Mouse (Mus musculus): ENCODE results near the gene Spata1.

The Spata1 gene

GRCm38 (mm10) chr3:146418901-146419300 lies 80.7 kb downstream of the Spata1 start:
- no peak for DNase-seq (ENCODE audit: low spot score)

GRCm38 (mm10) chr3:146417873-146418272 lies 81.7 kb downstream of the Spata1 start:
- DNase-seq (ENCODE audit: low spot score) = no peak

- DNase-seq (ENCODE audit: low spot score) = no peak
Observed at GRCm38 (mm10) chr3:146414555-146414954, 85.0 kb downstream of the Spata1 start.

DNA sequence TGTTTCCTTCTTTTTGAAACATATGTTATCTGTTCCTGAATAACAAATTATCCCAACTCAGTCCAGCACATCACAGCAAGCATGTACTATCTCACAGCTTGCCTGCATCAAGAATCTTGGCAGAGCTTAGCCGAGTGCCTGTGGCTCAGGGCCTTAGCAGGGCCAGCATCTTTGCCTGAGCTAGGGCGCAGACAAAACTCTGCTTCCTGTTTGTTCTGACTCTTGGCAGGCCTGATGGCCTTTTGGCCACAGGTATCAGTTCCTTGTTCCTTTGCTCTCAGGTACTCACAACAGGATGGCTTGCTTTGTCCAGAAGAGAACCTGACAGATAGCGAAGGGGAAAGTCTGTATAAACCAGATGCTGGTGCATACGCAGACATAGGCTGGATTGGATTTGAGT lies 85.6 kb downstream of the Spata1 start:
- DNase-seq (ENCODE audit: low spot score) = no peak

DNA sequence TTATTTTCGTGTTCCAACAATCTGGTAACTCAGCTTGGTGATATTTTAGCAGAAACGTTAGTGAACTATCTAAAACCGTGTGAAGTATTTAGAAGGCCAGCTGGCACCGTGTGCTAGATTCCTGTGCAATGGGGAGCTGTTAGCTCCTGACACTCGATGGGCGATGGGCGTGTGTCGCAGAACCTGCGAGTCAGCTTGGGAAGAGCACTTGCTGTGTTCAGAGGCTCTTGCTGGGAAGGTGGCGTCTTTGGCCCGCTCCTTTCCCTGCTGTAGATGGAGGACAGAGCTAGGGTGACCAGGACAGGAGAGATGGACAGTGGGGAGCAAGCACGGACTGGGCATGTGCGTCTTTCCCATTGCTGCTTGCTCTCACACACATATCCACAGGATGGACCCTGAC lies 86.5 kb downstream of the Spata1 start:
- DNase-seq (ENCODE audit: low spot score) = no peak

GRCm38 (mm10) chr3:146412480-146412879 lies 87.1 kb downstream of the Spata1 start:
- no peak for DNase-seq (ENCODE audit: low spot score)

- no peak for DNase-seq (ENCODE audit: low spot score)
Observed at GRCm38 (mm10) chr3:146412008-146412407, 87.5 kb downstream of the Spata1 start.

GRCm38 (mm10) chr3:146410114-146410513 lies 89.4 kb downstream of the Spata1 start:
- DNase-seq (ENCODE audit: low spot score) = no peak

Measured in ovary, postnatal 36 days (tissue).